Mouse (Mus musculus) CH12.LX (cell line): ENCODE results near the gene Msh5. TPM values are rescaled to one million over a fixed set of nuclear protein-coding genes. Genes with fewer than 3 reads are reported as not detected.
A peak's percentile ranks its signal among the peaks of the same experiment; 100 is the strongest.

Experiments used
- DNase-seq: peaks from one replicate; pipeline ENCODE4 v3.0.0-alpha.2; 2013; ENCODE audit errors: extremely low read depth
- H3K27ac ChIP-seq: 2 replicates; pipeline ENCODE4 v1.5.1; 2012; ENCODE audit warnings: low read depth, mild to moderate bottlenecking, control low read depth, moderate library complexity; ENCODE audit not compliant: insufficient read depth
- H3K27me3 ChIP-seq: replicated peaks from 2 replicates; pipeline ENCODE3; 2012; ENCODE audit warnings: inconsistent platforms
- H3K36me3 ChIP-seq, 2 experiments: replicated peaks in 1 of 2; 2 replicates each; pipeline versions ENCODE3 to v1.6.1; 2012; ENCODE audit warnings: inconsistent platforms in 1 of 2, low read length in 1 of 2, mild to moderate bottlenecking in 1 of 2, mixed read lengths in 1 of 2, moderate library complexity in 1 of 2; ENCODE audit not compliant: control insufficient read depth in 1 of 2, insufficient read depth in 1 of 2
- H3K4me1 ChIP-seq, 2 experiments: 2 replicates each; pipeline ENCODE4 v1.6.1; 2012; ENCODE audit warnings: inconsistent platforms in 1 of 2, moderate library complexity in 1 of 2; ENCODE audit not compliant: insufficient read depth in 2 of 2, control insufficient read depth in 1 of 2
- H3K4me2 ChIP-seq: 2 replicates; pipeline ENCODE4 v1.6.1; 2012; ENCODE audit warnings: low read depth, mild to moderate bottlenecking, control low read depth; ENCODE audit not compliant: poor library complexity, insufficient read depth, severe bottlenecking
- H3K4me3 ChIP-seq, 3 experiments: fragments of 150-350 bp in 1 of 3; sonication (generic) in 1 of 3; replicated peaks in 1 of 3; 2 replicates each; pipeline versions ENCODE3 to v1.5.1; 2011 to 2012; ENCODE audit warnings: low read depth in 2 of 3, low read length in 2 of 3, mild to moderate bottlenecking in 2 of 3, moderate library complexity in 2 of 3, control low read depth in 1 of 3, improper control_type of control experiment in 1 of 3, inconsistent platforms in 1 of 3, mixed read lengths in 1 of 3; ENCODE audit not compliant: poor library complexity in 1 of 3
- H3K79me2 ChIP-seq: replicated peaks from 2 replicates; pipeline ENCODE4 v1.6.1; 2012; ENCODE audit warnings: mild to moderate bottlenecking, moderate library complexity; ENCODE audit not compliant: control insufficient read depth, poor library complexity, insufficient read depth, severe bottlenecking; ENCODE audit errors: extremely low read depth
- H3K9ac ChIP-seq: 2 replicates; pipeline ENCODE4 v1.6.1; 2012; ENCODE audit warnings: low read depth, mild to moderate bottlenecking, control low read depth, moderate library complexity; ENCODE audit not compliant: insufficient read depth
- H3K9me3 ChIP-seq: replicated peaks from 2 replicates; pipeline ENCODE3; 2012; ENCODE audit warnings: low read length, inconsistent platforms, mixed read lengths
- BHLHE40 ChIP-seq: IDR thresholded peaks from 2 replicates; pipeline ENCODE4 v1.6.1; 2011; ENCODE audit warnings: mild to moderate bottlenecking, low read depth, low read length, improper control_type of control experiment
- CHD1 ChIP-seq: IDR thresholded peaks from 2 replicates; pipeline ENCODE4 v1.6.1; 2012; ENCODE audit warnings: low read depth, low read length, improper control_type of control experiment, inconsistent platforms
- CHD2 ChIP-seq: IDR thresholded peaks from 2 replicates; pipeline ENCODE4 v1.6.1; 2011; ENCODE audit warnings: low read length, improper control_type of control experiment
- E2F4 ChIP-seq: IDR thresholded peaks from 2 replicates; pipeline ENCODE4 v1.6.1; 2011; ENCODE audit warnings: low read depth, low read length, improper control_type of control experiment; ENCODE audit not compliant: insufficient replicate concordance
- ELF1 ChIP-seq: IDR thresholded peaks from 2 replicates; pipeline ENCODE4 v1.6.1; 2014; ENCODE audit warnings: low read depth, mild to moderate bottlenecking, inconsistent platforms, low read length, improper control_type of control experiment
- ETS1 ChIP-seq: conservative IDR thresholded peaks from 2 replicates; pipeline ENCODE4 v1.6.1; 2012; ENCODE audit warnings: low read depth, mild to moderate bottlenecking, inconsistent platforms, low read length, improper control_type of control experiment, moderate library complexity
- GABPA ChIP-seq: IDR thresholded peaks from 2 replicates; pipeline ENCODE4 v1.6.1; 2012; ENCODE audit warnings: low read depth, low read length, improper control_type of control experiment, inconsistent platforms; ENCODE audit not compliant: insufficient replicate concordance
- HCFC1 ChIP-seq: IDR thresholded peaks from 2 replicates; pipeline ENCODE4 v1.6.1; 2012; ENCODE audit warnings: low read depth, mild to moderate bottlenecking, inconsistent platforms, low read length, improper control_type of control experiment
- IRF4 ChIP-seq: IDR thresholded peaks from 2 replicates; pipeline ENCODE4 v1.6.1; 2014; ENCODE audit warnings: low read depth, mild to moderate bottlenecking, inconsistent platforms, low read length, improper control_type of control experiment
- JUN ChIP-seq: IDR thresholded peaks from 2 replicates; pipeline ENCODE4 v1.6.1; 2011; ENCODE audit warnings: low read depth, mild to moderate bottlenecking, low read length, improper control_type of control experiment, moderate library complexity; ENCODE audit not compliant: insufficient read depth
- KAT2A ChIP-seq: IDR thresholded peaks from 2 replicates; pipeline ENCODE4 v1.6.1; 2012; ENCODE audit warnings: low read length, improper control_type of control experiment, inconsistent platforms; ENCODE audit not compliant: insufficient replicate concordance
- MAX ChIP-seq: IDR thresholded peaks from 2 replicates; pipeline ENCODE4 v1.6.1; 2011; ENCODE audit warnings: low read length, improper control_type of control experiment
- MAZ ChIP-seq: IDR thresholded peaks from 2 replicates; pipeline ENCODE4 v1.6.1; 2012; ENCODE audit warnings: low read depth, mild to moderate bottlenecking, inconsistent platforms, low read length, improper control_type of control experiment, moderate library complexity
- MEF2A ChIP-seq: IDR thresholded peaks from 2 replicates; pipeline ENCODE4 v1.6.1; 2014; ENCODE audit warnings: low read depth, mild to moderate bottlenecking, inconsistent platforms, low read length, improper control_type of control experiment, borderline replicate concordance
- MXI1 ChIP-seq: IDR thresholded peaks from 2 replicates; pipeline ENCODE4 v1.6.1; 2011; ENCODE audit warnings: mild to moderate bottlenecking, low read depth, low read length, improper control_type of control experiment
- NELFE ChIP-seq: IDR thresholded peaks from 2 replicates; pipeline ENCODE4 v1.6.1; 2011; ENCODE audit warnings: low read depth, low read length, improper control_type of control experiment
- NRF1 ChIP-seq: IDR thresholded peaks from 2 replicates; pipeline ENCODE4 v1.6.1; 2014; ENCODE audit warnings: low read depth, mild to moderate bottlenecking, inconsistent platforms, low read length, improper control_type of control experiment, moderate library complexity
- POLR2A ChIP-seq: IDR thresholded peaks from 2 replicates; pipeline ENCODE4 v1.6.1; 2011; ENCODE audit warnings: low read depth, mild to moderate bottlenecking, improper control_type of control experiment, low read length
- POLR2AphosphoS2 ChIP-seq: IDR thresholded peaks from 2 replicates; pipeline ENCODE4 v1.6.1; 2011; ENCODE audit warnings: low read depth, low read length, improper control_type of control experiment
- RAD21 ChIP-seq: IDR thresholded peaks from 2 replicates; pipeline ENCODE4 v1.6.1; 2011; ENCODE audit warnings: low read depth, mild to moderate bottlenecking, low read length, improper control_type of control experiment, moderate library complexity
- RCOR1 ChIP-seq: conservative IDR thresholded peaks from 2 replicates; pipeline ENCODE4 v1.6.1; 2012; ENCODE audit warnings: low read depth, mild to moderate bottlenecking, inconsistent platforms, low read length, improper control_type of control experiment
- SIN3A ChIP-seq: IDR thresholded peaks from 2 replicates; pipeline ENCODE4 v1.6.1; 2012; ENCODE audit warnings: low read length, improper control_type of control experiment, inconsistent platforms
- TBP ChIP-seq: conservative IDR thresholded peaks from 2 replicates; pipeline ENCODE4 v1.6.1; 2011; ENCODE audit warnings: low read depth, low read length, improper control_type of control experiment
- TCF12 ChIP-seq: IDR thresholded peaks from 2 replicates; pipeline ENCODE4 v1.6.1; 2014; ENCODE audit warnings: low read depth, mild to moderate bottlenecking, inconsistent platforms, low read length, improper control_type of control experiment
- UBTF ChIP-seq: IDR thresholded peaks from 2 replicates; pipeline ENCODE4 v1.6.1; 2012; ENCODE audit warnings: low read depth, mild to moderate bottlenecking, inconsistent platforms, low read length, improper control_type of control experiment, moderate library complexity
- USF1 ChIP-seq: IDR thresholded peaks from 2 replicates; pipeline ENCODE4 v1.6.1; 2014; ENCODE audit warnings: low read depth, mild to moderate bottlenecking, inconsistent platforms, low read length, improper control_type of control experiment
- ZC3H11A ChIP-seq: IDR thresholded peaks from 2 replicates; pipeline ENCODE4 v1.6.1; 2012; ENCODE audit warnings: low read depth, mild to moderate bottlenecking, inconsistent platforms, low read length, improper control_type of control experiment
- ZMIZ1 ChIP-seq: IDR thresholded peaks from 2 replicates; pipeline ENCODE4 v1.6.1; 2012; ENCODE audit warnings: low read depth, mild to moderate bottlenecking, inconsistent platforms, low read length, improper control_type of control experiment
- ZNF384 ChIP-seq: IDR thresholded peaks from 2 replicates; pipeline ENCODE4 v1.6.1; 2012; ENCODE audit warnings: low read depth, low read length, improper control_type of control experiment, inconsistent platforms
- dilution Hi-C: fragments of 300-500 bp; cut with MboI; formaldehyde crosslinking; loops from 2 replicates; pipeline ENCODE4 v1.14.3; 2020; ENCODE audit warnings: low sequenced_read_pairs; ENCODE audit not compliant: extremely low pct_unique_long_range_greater_than_20kb, extremely low pct_ligation_motif_present
- in situ Hi-C: fragments of 300-500 bp; cut with MboI; formaldehyde crosslinking; loops from 3 replicates; pipeline ENCODE4 v1.14.3; 2019; ENCODE audit warnings: low sequenced_read_pairs, low pct_ligation_motif_present, low pct_unique_long_range_greater_than_20kb, mixed read lengths
- polyA plus RNA-seq: library from polyadenylated mRNA; unstranded; fragments of >175 nt; gene quantifications from 2 replicates; pipeline ENCODE4 v1.2.1, GENCODE M21; 2012; ENCODE audit warnings: low read depth; ENCODE audit not compliant: insufficient read length
- total RNA-seq, 2 experiments: library from RNA; depleted of rRNA; stranded (reverse); fragments of 300-350 nt in 1 of 2; fragments of >200 nt in 1 of 2; gene quantifications; 2 replicates each; pipeline ENCODE4 v1.2.3; 2012 to 2014

The Msh5 gene
- total and polyA plus RNA-seq, 3 experiments, result 6.1 to 13.1 (median 10.6) TPM

DNA sequence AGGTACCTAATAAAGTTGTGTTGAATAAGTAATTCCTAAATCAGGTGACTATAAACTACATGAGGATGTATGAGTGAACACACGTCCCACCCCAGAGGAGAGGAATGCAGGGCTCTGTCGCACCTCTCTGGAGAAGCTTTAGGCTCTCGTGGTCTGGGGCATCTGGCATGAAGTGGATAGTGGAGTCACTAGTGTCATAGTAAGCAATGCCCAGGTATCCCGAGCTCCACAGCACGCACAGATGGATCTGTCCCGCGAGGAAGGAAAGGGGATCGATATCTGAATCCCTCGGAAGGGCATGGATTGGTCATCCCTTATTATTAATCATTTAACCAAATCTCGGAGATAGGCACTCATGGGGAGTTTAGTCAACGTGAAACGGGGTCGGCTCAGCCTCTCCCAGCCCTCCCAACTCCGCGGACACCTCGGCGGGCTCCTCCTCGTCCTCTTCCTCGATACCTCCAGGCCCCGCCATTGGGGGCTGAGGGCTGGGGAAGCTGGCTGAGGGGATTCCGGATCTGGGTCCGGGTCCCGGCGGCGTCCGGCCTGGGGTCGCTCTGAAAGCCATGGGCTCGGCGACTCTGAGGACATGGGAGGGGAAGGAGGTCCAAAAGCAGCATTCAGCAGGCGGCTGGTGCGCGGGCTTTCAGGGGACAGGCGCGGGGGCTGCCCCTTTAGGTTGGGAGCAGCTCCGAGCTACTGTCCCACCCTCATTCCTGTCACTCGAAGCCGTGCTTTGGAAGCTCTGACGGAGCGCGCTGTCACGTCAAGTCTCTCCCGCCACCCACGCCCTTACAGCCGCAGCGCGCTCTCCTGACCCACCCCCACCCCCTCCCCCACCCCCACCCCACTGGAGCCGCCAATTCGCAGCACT lies 501 bp downstream of the Msh5 start:
- peaks cover 7% of the 10 kb centered on the region; the same call in 1 of the 2 replicates for H3K79me2 ChIP-seq
- dilution Hi-C loops (no loop called here), in situ Hi-C loops (no loop called here)
- peak overlapping the region; percentile 47 for H3K4me2 ChIP-seq
- no peak for DNase-seq
- H3K4me3 ChIP-seq, result peak overlapping the region; percentile 44 to 67 (median 62)
- peak overlapping the region; percentile 65 for H3K9ac ChIP-seq
- H3K9me3 ChIP-seq, result no peaks in the 10 kb centered on the region
- H3K27me3 ChIP-seq, result no peaks in the 10 kb centered on the region
- H3K4me1 ChIP-seq, result peaks cover 5 to 57% of the 10 kb centered on the region in 2 experiments; a peak in 3 of 4 replicates
- H3K27ac ChIP-seq, result peak overlapping the region; percentile 34; the same call in 1 of the 2 replicates
- TF ChIP-seq ZC3H11A, result no peak
- no peak for TF ChIP-seq MAX
- TF ChIP-seq MEF2A, result no peak
- TF ChIP-seq SIN3A, result peak; percentile 8; the same call in 1 of the 2 replicates
- TF ChIP-seq CHD1, result no peak
- no peak for TF ChIP-seq ZNF384
- no peak for TF ChIP-seq MAZ
- TF ChIP-seq ELF1, result no peak
- peak; percentile 15; the same call in 1 of the 2 replicates for TF ChIP-seq ZMIZ1
- TF ChIP-seq POLR2AphosphoS2, result no peak
- TF ChIP-seq IRF4, result no peak
- peak; percentile 56; the same call in 1 of the 2 replicates for TF ChIP-seq POLR2A
- no peak for TF ChIP-seq GABPA
- no peak for TF ChIP-seq UBTF
- no peak for TF ChIP-seq HCFC1
- peak; percentile 59 for TF ChIP-seq NELFE
- TF ChIP-seq RAD21, result no peak
- TF ChIP-seq KAT2A, result no peak
- no peak for TF ChIP-seq BHLHE40
- TF ChIP-seq MXI1, result no peak
- no peak for TF ChIP-seq NRF1
- no peak for TF ChIP-seq CHD2
- TF ChIP-seq TBP, result no peak
- TF ChIP-seq E2F4, result no peak
- TF ChIP-seq USF1, result no peak
- TF ChIP-seq ETS1, result no peak
- no peak for TF ChIP-seq JUN
- TF ChIP-seq TCF12, result peak; percentile 20; the same call in 1 of the 2 replicates
- no peak for TF ChIP-seq RCOR1
- H3K36me3 ChIP-seq, result peaks cover 0 to 2% of the 10 kb centered on the region in 2 experiments
